Mouse (Mus musculus): ENCODE measurements around the gene Gm44805.

GRCm38 (mm10) chr7:19682979-19683378 is 1.8 kb upstream of the Gm44805 start:
- TF ChIP-seq CTCF (IDR thresholded peaks at IDR 0.05; ENCODE audit: insufficient read depth, low read depth, low read length) (no peak), POLR2A (IDR thresholded peaks at IDR 0.05; ENCODE audit: insufficient read depth, low read depth, low read length) (no peak)

Measured in olfactory bulb, adult 2 months (tissue).